Mouse (Mus musculus): ENCODE measurements at regions not wholly inside any gene's neighbourhood (a gene's known extent, or its start where the extent isn't known, plus 50 kb on each side); places are given as distances from the start of the nearest gene placed in this dataset.

- DNase-seq (ENCODE audit: low spot score in 2 of 2), result no peak
These were observed 212.0 kb upstream of the Usp24 start for GRCm38 (mm10) chr4:106103750-106104635.

- DNase-seq (ENCODE audit: low spot score in 2 of 2), result no peak
These were observed 203.0 kb upstream of the Usp24 start for GRCm38 (mm10) chr4:106112981-106113380.

DNA sequence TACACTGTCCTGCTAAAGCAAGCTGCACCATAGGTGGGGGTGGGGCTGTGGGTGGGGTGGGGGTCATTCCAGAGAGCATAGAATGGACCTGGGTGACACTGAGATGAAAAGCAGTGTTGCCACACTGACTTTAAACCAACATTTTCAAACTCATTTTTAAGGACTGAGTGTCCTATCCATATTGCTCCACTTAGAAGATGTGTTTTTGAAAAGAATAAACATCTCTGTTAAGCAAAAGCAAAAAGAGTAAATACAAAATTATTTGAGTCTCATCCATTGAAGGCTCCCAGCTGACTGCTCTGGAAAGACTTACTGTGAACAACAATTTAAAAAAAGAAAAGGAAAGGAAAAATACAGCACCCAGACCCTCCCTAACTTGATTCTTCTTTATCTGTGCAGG, 202.3 kb upstream of the Usp24 start:
- no peak for DNase-seq (ENCODE audit: low spot score in 2 of 2)

DNA sequence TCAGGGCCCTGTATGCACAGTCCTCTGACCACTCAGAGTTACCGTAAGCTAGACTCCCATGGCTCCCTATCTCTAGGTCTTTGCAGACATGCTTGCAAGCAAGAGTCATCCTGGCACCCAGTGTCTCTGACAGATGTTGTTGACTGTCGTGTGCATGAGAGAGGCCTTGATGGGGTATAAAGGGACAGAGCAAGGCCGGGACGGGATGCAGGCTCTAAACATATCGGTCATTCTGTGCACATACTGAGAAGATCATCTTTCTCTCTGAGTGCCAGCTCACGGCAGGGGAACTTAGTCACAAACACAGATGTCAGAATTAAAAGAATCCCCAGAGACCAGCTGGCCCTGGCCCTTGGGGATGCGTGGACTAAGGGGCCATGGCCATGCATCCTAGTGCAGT, 199.4 kb upstream of the Usp24 start:
- DNase-seq (ENCODE audit: low spot score in 2 of 2), result no peak

GRCm38 (mm10) chr4:106121306-106121705, 194.7 kb upstream of the Usp24 start:
- DNase-seq (ENCODE audit: low spot score in 2 of 2), result no peak

DNA sequence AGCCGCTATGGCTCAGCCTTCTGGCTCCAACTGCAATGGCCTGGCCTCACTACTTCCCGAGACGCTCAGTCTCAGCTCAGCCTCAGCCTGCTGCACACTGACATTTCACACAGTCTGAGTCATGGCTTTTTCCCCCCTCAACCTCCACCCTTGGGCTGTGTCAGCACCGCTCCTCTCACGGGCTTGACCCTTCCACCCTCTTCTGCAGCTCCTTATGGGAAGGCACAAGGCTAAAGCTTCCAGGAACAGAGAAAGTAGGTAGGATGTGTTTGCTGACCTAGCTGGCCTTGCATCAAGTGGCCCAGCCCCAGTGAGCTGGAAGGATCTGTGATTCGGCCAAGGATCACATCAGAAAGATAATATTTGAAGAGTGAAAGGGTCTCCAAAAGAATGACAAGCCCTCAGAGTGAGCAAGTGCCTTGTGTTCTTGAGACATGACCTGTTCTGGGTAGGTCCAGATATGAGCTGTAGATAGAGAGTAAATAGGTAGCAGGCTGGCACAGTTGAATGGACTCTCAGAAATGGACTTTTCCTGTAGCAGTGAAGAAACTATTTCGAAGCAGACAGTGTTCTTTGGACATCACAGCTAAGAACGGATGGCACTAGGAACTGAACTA, 192.9 kb upstream of the Usp24 start:
- no peak for DNase-seq (ENCODE audit: low spot score in 2 of 2)

DNA sequence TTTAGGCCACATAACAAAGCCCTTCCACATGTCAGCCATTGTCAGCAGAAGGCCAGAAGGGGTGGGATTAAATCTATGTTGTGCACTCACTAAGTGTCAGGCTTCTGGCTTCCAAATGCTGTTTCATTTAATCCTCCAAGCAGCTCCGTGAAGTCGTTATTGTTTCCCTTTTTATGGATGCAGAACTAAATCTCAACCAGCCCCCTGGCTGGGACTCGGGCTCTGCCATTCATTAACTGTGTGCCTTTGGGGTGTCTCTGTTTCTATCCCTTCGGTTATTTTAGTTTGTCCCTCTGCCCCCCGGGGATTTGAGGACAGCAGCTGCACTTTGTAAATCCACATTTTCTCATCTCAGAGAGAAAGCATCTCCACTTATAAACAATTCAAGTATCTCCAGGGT, 188.8 kb upstream of the Usp24 start:
- DNase-seq (ENCODE audit: low spot score in 2 of 2), result no peak

GRCm38 (mm10) chr4:106127641-106128040, 188.4 kb upstream of the Usp24 start:
- DNase-seq (ENCODE audit: low spot score in 2 of 2), result peak in 1 of 2 experiments; percentile 24

DNA sequence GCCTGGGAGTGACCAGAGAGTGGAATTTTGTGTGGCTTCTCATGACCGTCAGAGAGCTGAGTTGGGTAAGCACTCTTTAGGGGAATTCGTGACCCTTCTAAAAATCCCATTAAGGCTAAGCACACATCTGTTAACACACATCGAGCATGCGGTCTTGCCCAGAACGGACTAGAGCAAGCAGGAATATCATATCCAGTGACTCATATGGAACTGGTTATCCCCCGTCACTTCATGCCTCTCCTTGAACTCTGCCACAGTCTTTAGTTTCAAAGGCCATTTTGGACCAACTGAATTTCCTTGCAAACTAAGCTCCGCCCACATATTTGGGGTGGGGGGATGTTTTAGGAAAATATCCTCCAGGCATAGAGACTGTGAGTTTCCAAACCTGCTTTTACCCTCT, 186.7 kb upstream of the Usp24 start:
- no peak for DNase-seq (ENCODE audit: low spot score in 2 of 2)

GRCm38 (mm10) chr4:106129803-106130202, 186.2 kb upstream of the Usp24 start:
- no peak for DNase-seq (ENCODE audit: low spot score in 2 of 2)

DNA sequence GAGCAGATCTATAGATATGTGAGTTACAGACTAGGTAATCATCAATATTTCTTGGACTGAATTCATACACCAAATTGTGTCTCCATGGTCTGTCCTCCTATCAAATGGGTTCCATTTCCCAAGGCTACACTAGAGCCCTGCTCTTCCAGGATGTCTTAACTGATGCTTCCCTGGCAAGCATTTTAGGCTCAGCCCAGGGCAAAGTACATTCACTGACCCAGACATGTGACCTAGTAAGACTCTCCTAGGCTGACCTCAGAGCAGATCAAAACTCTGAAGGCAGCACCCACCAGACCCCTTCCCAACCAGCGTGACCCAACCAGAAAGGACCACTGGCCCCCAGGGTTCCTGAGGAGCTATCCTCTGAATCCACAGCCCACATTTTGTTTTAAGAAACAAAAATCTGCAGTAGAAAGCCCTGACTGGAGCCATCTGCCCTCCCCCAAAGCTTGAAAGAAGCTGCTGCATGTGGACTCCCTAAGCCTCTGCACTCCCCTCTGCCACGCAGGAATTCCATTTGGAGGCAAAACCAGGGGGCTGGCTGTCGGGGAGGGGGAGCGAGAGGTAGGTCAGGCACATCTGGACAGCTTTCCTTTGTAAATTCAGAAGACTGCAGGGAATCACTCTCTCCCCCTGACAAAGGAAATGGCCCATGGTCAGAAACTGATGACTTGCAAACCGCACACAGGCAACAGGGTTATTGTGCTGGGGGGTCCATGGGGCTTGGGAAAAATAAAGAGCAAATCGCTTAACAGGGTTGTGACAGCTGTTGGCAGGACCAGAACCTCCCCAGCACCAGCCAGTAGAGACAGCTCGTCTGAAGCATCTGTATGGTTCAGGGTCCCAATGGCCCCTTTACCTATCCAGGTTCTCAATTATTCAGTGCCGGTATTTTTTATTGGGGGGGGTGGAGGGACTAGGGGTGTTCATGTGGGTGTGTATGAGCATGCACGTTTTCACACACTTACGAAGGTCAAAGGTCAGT, 182.0 kb upstream of the Usp24 start:
- no peak for DNase-seq (ENCODE audit: low spot score in 2 of 2)

GRCm38 (mm10) chr4:106142741-106143140, 173.3 kb upstream of the Usp24 start:
- DNase-seq (ENCODE audit: low spot score in 2 of 2), result no peak

GRCm38 (mm10) chr4:106144351-106145116, 171.5 kb upstream of the Usp24 start:
- DNase-seq (ENCODE audit: low spot score in 2 of 2), result no peak

GRCm38 (mm10) chr4:106146919-106147460, 169.0 kb upstream of the Usp24 start:
- DNase-seq (ENCODE audit: low spot score in 2 of 2), result no peak

GRCm38 (mm10) chr4:106148866-106149265, 167.1 kb upstream of the Usp24 start:
- no peak for DNase-seq (ENCODE audit: low spot score in 2 of 2)

DNA sequence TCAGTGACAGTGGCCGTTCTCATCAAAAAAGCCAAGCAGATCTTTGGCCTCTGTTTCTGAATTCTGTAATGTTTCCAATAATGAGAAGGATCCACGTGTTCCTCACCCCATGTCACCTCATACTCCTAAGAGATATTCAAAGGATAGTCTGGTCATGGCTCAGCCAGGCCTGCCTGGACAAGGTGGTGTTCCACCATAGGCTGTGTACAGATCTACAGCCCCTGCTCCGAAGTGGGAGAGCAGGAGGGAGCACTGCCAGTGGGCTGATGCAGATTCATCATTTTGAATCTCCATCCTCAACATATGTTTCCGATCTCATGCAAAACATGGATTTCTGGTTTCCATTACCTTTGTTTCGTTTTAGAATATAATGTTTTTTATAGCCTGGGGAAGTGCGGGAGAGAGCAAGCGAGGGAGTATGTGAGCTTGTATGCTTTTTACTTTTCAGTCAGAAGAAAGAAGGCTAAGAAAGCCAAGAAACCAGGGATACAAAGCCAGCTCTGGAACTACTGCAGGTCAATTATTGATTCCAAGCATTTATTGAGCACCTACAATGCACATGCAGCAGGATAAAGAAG, 166.5 kb upstream of the Usp24 start:
- DNase-seq (ENCODE audit: low spot score in 2 of 2), result no peak

DNA sequence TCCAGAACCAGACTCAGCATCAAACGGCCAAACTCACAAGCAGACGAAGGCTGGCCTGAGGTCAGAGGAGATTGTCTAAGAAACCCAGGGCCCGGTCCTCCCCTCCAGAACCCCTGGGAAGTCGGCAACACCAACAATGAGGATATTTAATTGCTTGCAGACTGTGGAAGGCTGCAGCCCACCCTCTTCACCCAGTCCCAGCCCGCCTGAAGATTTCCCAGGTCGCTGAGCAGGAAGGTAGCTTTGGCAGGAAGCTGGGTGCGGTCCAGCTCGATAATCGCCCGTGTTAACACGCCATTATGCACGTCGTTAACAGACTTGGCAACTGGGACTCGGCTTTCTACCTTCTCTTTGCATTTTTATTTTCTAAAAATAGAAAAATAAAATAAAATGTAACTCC, 165.2 kb upstream of the Usp24 start:
- DNase-seq (ENCODE audit: low spot score in 2 of 2), result no peak

DNA sequence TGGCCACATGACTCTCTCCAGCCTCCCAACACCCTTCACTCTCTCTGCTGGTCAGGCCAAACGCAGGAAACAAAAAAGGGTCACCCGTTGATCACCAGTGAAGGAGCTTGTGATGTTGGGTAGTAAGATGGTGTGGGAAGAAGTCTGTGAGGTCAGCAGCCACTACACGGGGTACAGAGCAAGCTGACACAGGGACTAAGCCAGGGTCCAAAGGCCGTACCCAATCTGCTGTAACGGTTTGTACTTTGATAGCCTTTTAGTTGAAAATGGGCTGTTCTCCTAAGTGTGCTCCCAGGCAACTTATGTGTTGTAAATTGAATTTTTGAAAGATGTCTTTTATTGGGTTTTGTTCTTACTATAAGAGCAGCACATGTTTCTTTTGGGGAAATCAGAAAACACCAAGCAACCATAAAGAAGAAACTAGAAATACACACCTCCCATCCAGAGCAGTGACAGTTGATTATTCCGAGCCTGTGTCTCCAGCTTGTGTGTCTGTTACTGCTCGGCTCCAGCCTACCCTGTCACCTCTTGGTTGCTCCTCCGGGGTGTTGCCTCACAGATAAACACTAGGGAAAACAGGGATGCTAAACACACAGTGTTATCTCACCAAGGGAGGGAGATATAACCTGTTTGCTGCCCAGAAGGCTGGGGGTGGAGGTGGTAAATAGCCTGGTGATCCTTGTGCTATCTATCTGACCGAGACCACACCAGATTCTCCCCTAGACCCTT, 158.4 kb upstream of the Usp24 start:
- DNase-seq (ENCODE audit: low spot score in 2 of 2), result no peak

GRCm38 (mm10) chr4:106161592-106161991, 154.4 kb upstream of the Usp24 start:
- no peak for DNase-seq (ENCODE audit: low spot score in 2 of 2)

DNA sequence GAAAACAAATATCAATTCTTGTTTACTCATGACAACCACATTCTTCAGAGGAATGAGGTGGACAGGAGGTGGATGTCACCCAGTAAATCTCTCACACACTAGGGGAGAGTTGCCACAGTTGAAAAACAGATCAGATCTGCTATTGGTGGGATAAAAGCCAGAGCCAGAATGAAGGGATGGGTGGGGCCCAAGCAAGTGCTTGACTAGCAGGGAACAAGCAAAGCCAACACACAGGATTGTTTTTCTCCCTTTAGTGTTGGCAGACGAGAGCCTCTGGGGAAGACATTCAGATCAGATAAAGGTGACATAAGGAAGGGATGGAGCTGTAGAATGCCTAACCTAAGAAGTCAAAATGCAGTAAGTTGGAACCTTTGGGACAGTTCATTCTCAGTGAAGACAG, 153.5 kb upstream of the Usp24 start:
- DNase-seq (ENCODE audit: low spot score in 2 of 2), result no peak
